Mouse (Mus musculus): ENCODE results near the gene Cyp8b1. TPM values are rescaled to one million over a fixed set of nuclear protein-coding genes. Genes with fewer than 3 reads are reported as not detected.

The Cyp8b1 gene
- polyA plus RNA-seq, 1 experiment from 2014 or later, result not detected

DNA sequence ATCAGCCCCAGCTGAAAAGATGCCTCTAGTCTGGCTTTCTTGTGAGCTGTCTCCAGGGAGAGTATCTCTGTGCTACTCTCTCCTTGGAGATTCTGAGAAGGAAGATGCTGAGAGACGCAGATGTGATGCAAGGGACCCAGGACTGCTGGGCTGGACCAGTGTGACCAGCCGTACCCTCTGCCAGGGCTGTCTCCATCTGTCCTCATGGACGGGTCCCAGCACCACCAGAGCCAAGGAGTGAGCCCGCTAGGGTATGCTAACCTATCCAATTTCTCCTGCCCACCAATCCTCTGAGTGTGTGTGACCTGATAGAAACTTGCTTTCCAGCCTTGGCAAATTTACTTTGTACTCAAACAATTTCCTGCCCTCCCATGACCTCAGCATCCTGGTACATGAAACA lies 3.3 kb downstream of the Cyp8b1 start:
- no peaks in the 10 kb centered on the region for H3K9me3 ChIP-seq (replicated peaks)
- H3K36me3 ChIP-seq (ENCODE audit: poor library complexity, severe bottlenecking), result no peaks in the 10 kb centered on the region
- no peak for ATAC-seq
- H3K27ac ChIP-seq, result no peak overlapping the region
- WGBS, result 89% methylated on average over 4 of the region's 4 CpGs
- H3K4me1 ChIP-seq, result no peaks in the 10 kb centered on the region
- H3K27me3 ChIP-seq, result no peaks in the 10 kb centered on the region
- no peak overlapping the region for H3K4me3 ChIP-seq
- H3K9ac ChIP-seq, result no peak overlapping the region
- no peak overlapping the region for H3K4me2 ChIP-seq

DNA sequence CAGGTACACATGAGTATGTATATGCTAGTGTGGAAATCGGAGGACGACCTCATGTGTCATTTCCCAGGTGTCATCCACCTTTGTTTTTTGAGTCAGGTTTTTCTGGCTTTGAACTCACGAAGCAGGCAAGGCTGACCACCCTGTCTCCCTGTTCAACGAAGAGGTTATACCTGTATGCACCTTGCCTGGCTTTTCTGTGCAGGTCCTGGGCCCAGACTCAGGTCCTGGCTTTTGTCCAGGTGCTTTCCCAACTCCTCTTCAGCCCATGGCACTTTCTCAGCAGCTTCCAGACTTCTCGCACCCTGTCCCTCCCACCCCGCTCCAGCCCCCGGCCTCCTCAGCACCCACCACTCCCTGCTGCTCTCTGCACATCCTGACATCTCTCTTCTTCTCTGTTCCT lies 4.9 kb downstream of the Cyp8b1 start:
- no peak for ATAC-seq
- no peak overlapping the region for H3K9ac ChIP-seq

DNA sequence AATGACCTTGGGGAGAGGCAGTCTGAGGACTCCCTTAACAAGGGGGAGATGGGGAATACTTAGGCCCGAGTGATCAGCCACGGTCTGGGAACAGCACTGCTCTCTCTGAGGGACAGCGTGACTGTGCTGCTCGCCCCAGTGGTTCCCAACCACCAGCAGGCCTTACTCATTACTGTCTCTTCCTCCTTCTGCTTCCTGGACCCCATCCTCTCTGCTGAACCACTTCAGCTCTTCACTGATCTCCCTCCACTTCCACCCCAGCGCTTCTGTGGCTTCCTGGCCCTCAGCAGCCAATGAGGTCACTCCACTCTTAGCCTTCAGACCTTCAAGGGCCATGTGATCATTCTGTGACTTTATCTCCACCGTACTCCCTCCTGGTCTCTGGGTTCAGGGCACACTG lies 6.5 kb downstream of the Cyp8b1 start:
- H3K9me3 ChIP-seq (replicated peaks), result no peaks in the 10 kb centered on the region
- ATAC-seq, result no peak
- no peak overlapping the region for H3K27ac ChIP-seq
- no peak overlapping the region for H3K4me2 ChIP-seq
- WGBS, result 85% methylated on average over 6 of the region's 6 CpGs
- H3K27me3 ChIP-seq, result no peaks in the 10 kb centered on the region
- H3K4me1 ChIP-seq, result no peaks in the 10 kb centered on the region
- no peak overlapping the region for H3K9ac ChIP-seq
- H3K4me3 ChIP-seq, result no peak overlapping the region
- no peaks in the 10 kb centered on the region for H3K36me3 ChIP-seq (ENCODE audit: poor library complexity, severe bottlenecking)

More for the DNA sequence above, 4.9 kb downstream of the Cyp8b1 start:
- Histone ChIP-seq H3K27me3 (no peaks in the 10 kb centered on the region), H3K9me3 (replicated peaks) (no peaks in the 10 kb centered on the region), H3K36me3 (ENCODE audit: poor library complexity, severe bottlenecking) (no peaks in the 10 kb centered on the region), H3K4me1 (no peaks in the 10 kb centered on the region), H3K4me3 (no peak overlapping the region), H3K27ac (no peak overlapping the region), H3K4me2 (no peak overlapping the region)
- 95% methylated on average over 7 of the region's 7 CpGs for WGBS

DNA sequence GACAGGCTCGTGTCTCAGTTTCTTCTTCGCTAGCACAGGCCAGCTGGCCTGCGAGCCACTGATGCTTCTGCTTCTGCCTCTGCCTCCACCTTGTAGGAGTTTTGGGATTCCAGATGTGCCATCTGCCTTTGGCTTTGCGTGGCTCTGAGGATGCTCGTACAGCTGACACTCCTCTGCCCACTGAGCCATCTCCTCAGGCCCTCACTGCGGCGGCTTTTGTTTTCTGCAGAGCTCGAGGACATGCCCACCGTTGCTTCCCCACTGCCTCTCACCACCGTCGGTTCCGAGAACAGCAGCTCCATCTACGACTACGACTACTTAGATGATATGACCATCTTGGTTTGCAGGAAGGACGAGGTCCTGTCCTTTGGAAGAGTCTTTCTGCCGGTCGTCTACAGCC lies 7.8 kb downstream of the Cyp8b1 start:
- H3K36me3 ChIP-seq (ENCODE audit: poor library complexity, severe bottlenecking), result no peaks in the 10 kb centered on the region
- H3K27ac ChIP-seq, result no peak overlapping the region
- 94% methylated on average over 17 of the region's 17 CpGs for whole genome bisulfite sequencing
- no peaks in the 10 kb centered on the region for H3K27me3 ChIP-seq
- H3K4me2 ChIP-seq, result no peak overlapping the region
- H3K9ac ChIP-seq, result no peak overlapping the region
- ATAC-seq, result no peak
- H3K4me3 ChIP-seq, result no peak overlapping the region
- H3K9me3 ChIP-seq (replicated peaks), result no peaks in the 10 kb centered on the region
- H3K4me1 ChIP-seq, result no peaks in the 10 kb centered on the region

DNA sequence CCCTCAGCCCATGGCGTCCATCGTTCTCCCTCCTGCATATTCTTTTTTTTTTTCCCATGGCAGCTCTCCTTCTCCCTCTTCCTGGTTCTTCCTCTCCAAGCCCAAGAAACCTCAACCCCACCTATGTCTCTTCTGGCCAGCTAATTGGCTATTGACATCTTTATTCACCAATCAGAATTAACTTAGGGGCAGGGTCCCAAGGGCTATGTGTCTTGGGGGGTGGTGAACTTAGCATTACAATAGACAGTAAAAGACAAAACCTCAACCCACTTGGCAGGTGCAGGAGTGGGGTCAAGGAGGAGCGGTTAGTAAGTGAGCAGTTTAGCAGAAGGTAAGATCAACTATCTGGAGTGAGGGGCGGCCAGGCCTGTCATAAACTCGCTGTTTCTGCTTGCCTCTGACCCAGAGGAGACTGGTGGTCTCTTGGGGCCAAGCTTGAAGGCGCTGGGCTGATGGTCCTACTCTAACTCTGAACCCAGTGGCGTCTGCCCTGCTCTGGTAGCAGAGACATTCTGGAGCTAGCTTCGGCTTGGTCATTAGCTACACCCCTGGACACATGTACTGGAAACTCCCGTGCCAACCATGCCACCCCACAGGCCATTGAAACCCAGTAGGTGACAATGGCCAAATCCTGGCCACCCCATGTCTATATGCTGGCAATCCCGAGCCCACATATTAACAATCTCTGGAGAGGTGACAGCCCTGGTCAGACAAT lies 8.6 kb downstream of the Cyp8b1 start:
- Histone ChIP-seq H3K36me3 (ENCODE audit: poor library complexity, severe bottlenecking) (no peaks in the 10 kb centered on the region), H3K27ac (no peak overlapping the region), H3K4me3 (no peak overlapping the region), H3K9ac (no peak overlapping the region), H3K9me3 (replicated peaks) (no peaks in the 10 kb centered on the region), H3K4me1 (no peaks in the 10 kb centered on the region), H3K4me2 (no peak overlapping the region), H3K27me3 (no peaks in the 10 kb centered on the region)
- WGBS, result 78% methylated on average over 10 of the region's 10 CpGs
- ATAC-seq, result no peak

DNA sequence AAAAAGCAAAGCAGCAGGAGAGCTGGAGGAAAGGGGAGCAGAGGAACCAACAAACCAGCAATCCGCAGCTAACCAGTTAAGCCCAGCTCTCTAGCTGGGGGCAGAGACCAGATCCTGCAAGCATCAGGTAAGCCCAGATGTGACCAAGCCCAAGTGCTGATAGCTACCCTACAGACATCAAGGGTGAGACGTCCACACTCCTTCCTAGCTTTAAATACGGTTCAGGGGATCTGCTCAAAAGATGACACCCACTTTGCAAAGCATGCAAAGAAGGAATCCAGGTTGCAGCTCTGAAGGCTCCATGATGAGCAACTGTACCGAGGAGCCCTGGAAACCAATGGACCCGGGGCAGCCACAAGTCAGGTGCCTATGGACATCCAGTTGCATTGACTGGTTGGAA lies 9.6 kb downstream of the Cyp8b1 start:
- H3K27ac ChIP-seq, result no peak overlapping the region
- no peaks in the 10 kb centered on the region for H3K27me3 ChIP-seq
- H3K4me3 ChIP-seq, result no peak overlapping the region
- H3K9ac ChIP-seq, result no peak overlapping the region
- no peak for ATAC-seq
- WGBS, result 86% methylated on average over 5 of the region's 5 CpGs
- no peaks in the 10 kb centered on the region for H3K9me3 ChIP-seq (replicated peaks)
- H3K4me1 ChIP-seq, result no peaks in the 10 kb centered on the region
- no peaks in the 10 kb centered on the region for H3K36me3 ChIP-seq (ENCODE audit: poor library complexity, severe bottlenecking)
- no peak overlapping the region for H3K4me2 ChIP-seq

DNA sequence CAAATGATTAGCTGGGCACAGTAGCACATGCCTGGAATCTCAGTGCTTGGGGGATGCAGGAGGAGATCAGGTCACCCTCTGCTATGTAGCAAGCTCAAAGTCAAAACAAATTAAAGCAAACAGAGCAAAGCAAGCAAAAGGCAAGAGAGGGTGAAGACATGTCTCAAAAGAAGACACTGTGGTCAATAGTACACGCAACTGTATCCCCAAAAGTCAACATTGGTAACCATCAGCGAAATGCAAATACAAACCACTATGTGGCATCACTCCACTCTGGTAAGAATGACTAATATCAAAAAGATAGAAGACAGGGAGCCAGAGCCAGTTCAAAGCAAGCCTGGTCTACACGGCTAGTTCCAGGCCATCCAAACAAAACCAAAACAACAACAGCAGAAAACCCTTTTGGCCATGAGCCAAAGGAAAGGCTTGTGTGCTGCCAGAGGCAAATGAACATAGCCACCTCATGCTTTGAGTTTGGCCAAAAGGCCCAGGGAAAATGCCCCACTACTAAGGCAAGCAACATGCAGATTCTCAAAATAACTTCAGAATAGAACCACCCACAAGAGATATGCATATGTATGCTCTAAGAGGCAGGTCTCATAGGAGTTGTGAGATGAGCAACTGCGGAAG lies 10.4 kb downstream of the Cyp8b1 start:
- 85% methylated on average over 4 of the region's 4 CpGs for WGBS
- no peak overlapping the region for H3K9ac ChIP-seq
- no peaks in the 10 kb centered on the region for H3K36me3 ChIP-seq (ENCODE audit: poor library complexity, severe bottlenecking)

DNA sequence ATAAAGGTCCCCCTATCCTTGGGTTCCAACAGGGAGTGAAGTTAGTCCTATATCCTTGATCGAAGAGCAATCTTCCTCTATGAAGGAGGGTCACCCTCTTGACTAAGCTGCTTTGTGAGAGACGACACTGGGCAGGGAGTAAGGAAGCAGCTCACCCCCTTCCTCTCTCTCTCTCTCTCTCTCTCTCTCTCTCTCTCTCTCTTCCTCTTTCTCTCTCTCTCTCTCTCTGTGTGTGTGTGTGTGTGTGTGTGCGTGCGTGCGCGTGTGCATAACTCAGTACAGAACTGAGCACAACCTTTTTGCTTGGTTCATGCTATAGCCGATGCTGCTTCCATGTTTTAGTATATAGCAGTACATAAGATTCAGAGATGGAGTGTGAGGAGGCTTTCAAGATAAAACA lies 11.2 kb downstream of the Cyp8b1 start:
- H3K4me1 ChIP-seq, result no peaks in the 10 kb centered on the region
- no peak for ATAC-seq
- H3K4me3 ChIP-seq, result no peak overlapping the region
- no peaks in the 10 kb centered on the region for H3K9me3 ChIP-seq (replicated peaks)
- 91% methylated on average over 7 of the region's 7 CpGs for WGBS
- H3K27me3 ChIP-seq, result no peaks in the 10 kb centered on the region
- H3K9ac ChIP-seq, result no peak overlapping the region
- no peaks in the 10 kb centered on the region for H3K36me3 ChIP-seq (ENCODE audit: poor library complexity, severe bottlenecking)
- no peak overlapping the region for H3K4me2 ChIP-seq
- no peak overlapping the region for H3K27ac ChIP-seq

More for the DNA sequence above, 10.4 kb downstream of the Cyp8b1 start:
- H3K4me2 ChIP-seq, result no peak overlapping the region
- no peak for ATAC-seq
- no peak overlapping the region for H3K27ac ChIP-seq
- no peaks in the 10 kb centered on the region for H3K9me3 ChIP-seq (replicated peaks)
- H3K27me3 ChIP-seq, result no peaks in the 10 kb centered on the region
- H3K4me3 ChIP-seq, result no peak overlapping the region
- no peaks in the 10 kb centered on the region for H3K4me1 ChIP-seq

DNA sequence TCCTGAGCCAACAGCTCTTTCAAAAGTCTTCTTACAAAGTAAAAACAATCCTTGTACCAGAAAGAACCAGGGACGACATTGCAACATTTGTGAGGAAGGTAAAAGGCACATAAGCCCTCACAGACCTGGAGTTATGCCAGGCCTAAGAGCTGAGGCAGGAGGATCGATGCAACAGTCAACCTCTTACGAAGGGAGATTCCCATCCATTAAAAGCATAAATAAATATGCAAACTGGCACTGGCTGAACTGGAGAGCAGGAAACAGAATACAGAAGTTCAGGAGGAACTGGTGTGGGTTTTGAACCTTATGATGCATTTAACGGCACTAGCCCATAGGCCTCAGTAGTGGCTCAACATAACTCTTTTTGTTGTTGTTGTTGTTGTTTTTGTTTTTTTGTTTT lies 11.8 kb downstream of the Cyp8b1 start:
- Histone ChIP-seq H3K27me3 (no peaks in the 10 kb centered on the region), H3K4me1 (no peaks in the 10 kb centered on the region), H3K9ac (no peak overlapping the region), H3K4me3 (no peak overlapping the region), H3K4me2 (no peak overlapping the region), H3K9me3 (replicated peaks) (no peaks in the 10 kb centered on the region), H3K36me3 (ENCODE audit: poor library complexity, severe bottlenecking) (no peaks in the 10 kb centered on the region), H3K27ac (no peak overlapping the region)
- ATAC-seq, result no peak
- 86% methylated on average over 4 of the region's 4 CpGs for WGBS

DNA sequence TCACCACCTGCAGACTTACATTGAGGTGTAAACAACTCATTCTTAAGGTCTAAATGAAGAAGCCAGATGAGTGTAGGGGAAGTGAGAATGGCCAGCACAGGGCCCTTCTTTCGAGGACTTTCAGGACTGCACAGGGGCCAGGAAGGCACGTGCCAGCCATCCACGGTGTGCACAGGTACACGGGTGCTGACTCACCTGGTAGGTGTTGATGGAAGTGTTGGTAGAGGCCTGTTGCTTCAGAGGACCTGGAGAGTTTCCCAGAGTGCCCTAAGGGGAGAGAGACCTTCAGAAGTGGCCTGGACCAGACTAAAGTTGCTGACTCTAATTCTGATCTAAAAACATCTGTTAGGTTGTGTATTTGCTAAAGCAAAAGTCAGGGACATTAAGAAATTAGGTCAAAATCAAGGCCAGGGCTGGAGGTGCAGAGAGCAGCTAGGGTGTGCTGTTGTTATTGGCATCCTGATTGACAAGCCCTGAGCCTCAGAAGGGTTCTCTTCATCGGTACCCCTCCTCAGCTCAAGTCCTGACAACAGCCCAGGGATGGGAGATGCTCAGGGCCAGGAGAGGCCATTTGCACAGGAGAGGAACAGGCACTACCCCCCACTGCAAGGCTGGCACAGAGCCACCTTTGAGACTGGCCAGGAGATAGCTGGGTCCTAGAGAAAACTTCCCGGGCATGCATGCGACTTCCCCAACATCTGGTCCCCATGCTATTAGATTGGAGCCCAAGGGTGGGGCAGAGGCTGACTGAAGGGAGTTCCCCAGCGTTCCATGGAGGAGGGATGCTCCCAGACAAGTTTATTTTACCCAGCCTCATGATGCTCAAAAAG lies 12.4 kb downstream of the Cyp8b1 start:
- no peak for ATAC-seq
- Histone ChIP-seq H3K36me3 (ENCODE audit: poor library complexity, severe bottlenecking) (no peaks in the 10 kb centered on the region), H3K4me1 (no peaks in the 10 kb centered on the region), H3K9me3 (replicated peaks) (no peaks in the 10 kb centered on the region), H3K27me3 (no peaks in the 10 kb centered on the region), H3K27ac (no peak overlapping the region), H3K4me3 (no peak overlapping the region), H3K9ac (no peak overlapping the region), H3K4me2 (no peak overlapping the region)
- 78% methylated on average over 8 of the region's 8 CpGs for whole genome bisulfite sequencing

DNA sequence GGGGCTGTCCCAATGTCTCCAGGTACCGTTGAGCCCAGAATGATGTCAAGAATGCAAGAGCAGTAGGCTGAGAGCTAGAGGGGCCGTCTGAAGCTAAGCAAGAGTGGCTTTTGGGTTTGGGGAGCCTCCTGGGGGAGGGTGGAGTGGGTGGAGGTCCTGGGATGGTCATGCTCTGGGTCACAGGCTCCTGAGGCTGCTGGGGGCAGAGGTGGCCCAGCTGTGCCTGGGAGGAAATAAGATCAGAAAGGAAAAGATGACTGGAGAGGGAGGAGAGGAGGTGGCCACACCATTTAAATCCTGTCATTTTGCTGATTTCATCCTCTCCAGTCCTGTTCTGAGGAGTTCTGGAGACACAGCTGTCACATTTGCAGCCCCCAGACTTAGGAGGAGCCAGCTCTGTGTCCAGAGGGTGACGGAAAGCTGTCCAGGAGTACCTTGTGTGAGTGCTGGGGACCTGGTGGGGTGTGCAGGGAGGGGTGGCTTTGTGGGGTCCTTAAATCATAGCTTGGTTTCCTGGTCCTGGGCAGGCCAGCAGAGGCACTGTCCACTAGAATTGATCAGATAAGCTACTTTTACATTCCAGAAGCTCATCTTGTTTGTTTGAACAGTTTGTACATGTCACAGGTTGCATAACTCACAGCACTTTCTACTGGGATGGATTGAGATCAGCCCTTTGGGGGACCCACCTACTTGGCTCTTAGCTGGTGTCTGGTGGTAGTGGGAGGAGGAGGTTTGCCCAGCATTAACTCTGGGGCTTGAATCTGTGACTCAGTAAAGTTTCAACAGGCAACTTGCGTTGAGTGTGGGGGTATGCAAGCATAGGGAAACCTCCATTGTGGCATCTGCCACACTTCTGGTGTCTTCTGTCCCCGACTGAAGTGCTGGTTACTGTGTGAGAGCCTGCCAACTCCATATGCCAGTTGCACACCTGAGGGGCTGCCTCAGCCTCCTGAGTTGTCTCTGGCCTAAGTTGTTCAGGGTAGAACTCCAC lies 14.1 kb downstream of the Cyp8b1 start:
- Histone ChIP-seq H3K9me3 (replicated peaks) (no peaks in the 10 kb centered on the region), H3K9ac (no peak overlapping the region), H3K27ac (no peak overlapping the region), H3K27me3 (no peaks in the 10 kb centered on the region), H3K4me2 (no peak overlapping the region), H3K4me3 (no peak overlapping the region), H3K36me3 (ENCODE audit: poor library complexity, severe bottlenecking) (no peaks in the 10 kb centered on the region), H3K4me1 (no peaks in the 10 kb centered on the region)
- no peak for ATAC-seq
- WGBS, result 75% methylated on average over 5 of the region's 5 CpGs
